ENCODE assay signal across 20 mouse cellular contexts in the genomic region with DNA sequence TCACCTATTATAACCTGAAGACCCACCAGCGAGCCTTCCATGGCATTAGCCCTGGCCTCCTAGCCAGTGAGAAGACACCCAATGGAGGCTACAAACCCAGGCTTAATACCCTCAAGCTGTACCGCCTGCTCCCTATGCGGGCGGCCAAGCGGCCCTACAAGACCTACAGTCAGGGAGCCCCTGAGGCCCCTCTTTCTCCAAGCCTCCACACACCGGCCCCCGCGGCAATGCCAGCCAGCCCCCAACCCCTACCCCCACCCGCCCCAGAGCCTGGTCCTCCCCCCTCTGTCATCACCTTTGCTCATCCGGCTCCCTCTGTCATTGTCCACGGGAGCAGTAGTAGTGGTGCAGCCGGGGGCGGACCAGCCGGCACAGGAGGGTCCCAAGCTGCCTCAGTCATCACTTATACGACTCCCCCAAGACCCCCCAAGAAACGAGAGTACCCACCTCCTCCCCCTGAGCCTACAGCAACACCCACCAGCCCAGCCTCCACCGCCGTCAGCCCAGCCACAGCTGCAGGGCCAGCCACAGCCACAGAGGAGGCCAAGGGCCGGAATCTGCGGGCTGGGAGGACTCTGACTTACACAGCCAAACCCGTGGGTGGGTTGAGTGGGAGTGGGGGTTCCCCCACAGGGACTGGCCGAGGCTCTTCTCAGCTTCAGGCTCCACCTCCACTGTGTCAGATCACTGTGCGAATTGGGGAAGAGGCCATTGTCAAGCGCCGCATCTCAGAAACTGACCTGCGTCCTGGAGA. TPM values are rescaled to one million over a fixed set of nuclear protein-coding genes. Genes with fewer than 3 reads are reported as not detected.
A peak's percentile ranks its signal among the peaks of the same experiment; 100 is the strongest.
DNase-seq lines count a peak whose midpoint lies in the region; ATAC-seq and TF ChIP-seq lines count a peak whose summit lies in the region.
"Had no signal": no experiment of that assay in that cellular context is flagged by ENCODE, and none has a peak within 500 bp of the region (broad histone marks: within the 10 kb centered on the region; RNA-seq: fewer than 3 reads in every experiment).

No protein-coding gene starts in this region.

- no peak overlapping the region for H3K27ac ChIP-seq in heart, embryonic 13.5 days (replicated peaks)
- no peak overlapping the region for H3K27ac ChIP-seq in liver, embryonic 11.5 days (ENCODE audit: low read depth, low read length)
- H3K27ac ChIP-seq: embryonic facial prominence, embryonic 15.5 days; forebrain, embryonic 13.5 days; gastrocnemius, adult 2 months; heart, adult 2 months; intestine, embryonic 15.5 days; layer of hippocampus, adult 2 months; limb, embryonic 15.5 days; midbrain, embryonic 12.5 days had no signal

- no peak overlapping the region for H3K4me3 ChIP-seq in heart, embryonic 13.5 days
- H3K4me3 ChIP-seq in liver, embryonic 11.5 days (ENCODE audit: low read depth, low read length), result no peak overlapping the region
- H3K4me3 ChIP-seq in E14TG2a.4 (replicated peaks; ENCODE audit: low read length), result peak overlapping the region; percentile 49
- H3K4me3 ChIP-seq: embryonic facial prominence, embryonic 15.5 days; forebrain, embryonic 13.5 days; gastrocnemius, adult 2 months; heart, adult 2 months; intestine, embryonic 15.5 days; layer of hippocampus, adult 2 months; limb, embryonic 15.5 days; midbrain, embryonic 12.5 days had no signal

- H3K27me3 ChIP-seq in heart, embryonic 13.5 days (replicated peaks), result peaks cover 11% of the 10 kb centered on the region; the same call in 1 of the 2 replicates
- peaks cover 47% of the 10 kb centered on the region for H3K27me3 ChIP-seq in liver, embryonic 11.5 days (replicated peaks; ENCODE audit: control insufficient read depth, insufficient read depth, low read length)
- peaks cover 50% of the 10 kb centered on the region for H3K27me3 ChIP-seq in E14TG2a.4 (ENCODE audit: insufficient read depth, low read length)
- H3K27me3 ChIP-seq: embryonic facial prominence, embryonic 15.5 days; intestine, embryonic 15.5 days; limb, embryonic 15.5 days had no signal

- intact Hi-C loops in heart, postnatal 10 days (cut with DNase I), result no loop called here

- peak overlapping the region; percentile 10; the same call in 1 of the 2 replicates for H3K9ac ChIP-seq in heart, embryonic 13.5 days
- no peak overlapping the region for H3K9ac ChIP-seq in liver, embryonic 11.5 days (ENCODE audit: low read depth, low read length)
- H3K9ac ChIP-seq: embryonic facial prominence, embryonic 15.5 days; forebrain, embryonic 13.5 days; intestine, embryonic 15.5 days; limb, embryonic 15.5 days; midbrain, embryonic 12.5 days had no signal

- H3K4me1 ChIP-seq in heart, embryonic 13.5 days, result peaks cover 40% of the 10 kb centered on the region
- H3K4me1 ChIP-seq in liver, embryonic 11.5 days (replicated peaks; ENCODE audit: control insufficient read depth, insufficient read depth, low read length), result no peaks in the 10 kb centered on the region
- H3K4me1 ChIP-seq in E14TG2a.4 (replicated peaks; ENCODE audit: low read depth, low read length), result peaks cover 78% of the 10 kb centered on the region
- H3K4me1 ChIP-seq: intestine, embryonic 15.5 days; midbrain, embryonic 12.5 days had no signal

- H3K36me3 ChIP-seq in heart, embryonic 13.5 days, result peaks cover 41% of the 10 kb centered on the region
- H3K36me3 ChIP-seq in liver, embryonic 11.5 days (ENCODE audit: control insufficient read depth, insufficient read depth, low read length), result no peaks in the 10 kb centered on the region
- H3K36me3 ChIP-seq in E14TG2a.4 (ENCODE audit: insufficient read depth, low read length), result no peaks in the 10 kb centered on the region
- H3K36me3 ChIP-seq: intestine, embryonic 15.5 days had no signal

- TF ChIP-seq CTCF in E14TG2a.4 (conservative IDR thresholded peaks at IDR 0.05; ENCODE audit: low read length), result no peak

- WGBS in heart, embryonic 13.5 days, result 60% methylated on average over 26 of the region's 26 CpGs
- WGBS in liver, embryonic 11.5 days, result 51% methylated on average over 26 of the region's 26 CpGs

- H3K4me2 ChIP-seq in heart, embryonic 13.5 days, result no peak overlapping the region
- no peak overlapping the region for H3K4me2 ChIP-seq in liver, embryonic 11.5 days
- H3K4me2 ChIP-seq: forebrain, embryonic 13.5 days; intestine, embryonic 15.5 days; limb, embryonic 15.5 days; midbrain, embryonic 12.5 days had no signal

- no peak for DNase-seq in heart, postnatal 10 days
- DNase-seq in liver, embryonic 11.5 days (ENCODE audit: low spot score), result peak; percentile 32
- DNase-seq in liver, result no peak
- no peak for DNase-seq in cerebellum, postnatal 4 days (ENCODE audit: low spot score in 2 of 2)
- DNase-seq in spleen, postnatal 14 days (ENCODE audit: low spot score in 2 of 2), result no peak
- DNase-seq: gastrocnemius, adult 2 months; heart, adult 2 months; heart, postnatal 36 days had no signal

- H3K9me3 ChIP-seq in heart, embryonic 13.5 days, result no peaks in the 10 kb centered on the region
- H3K9me3 ChIP-seq in liver, embryonic 11.5 days (ENCODE audit: control insufficient read depth, low read length), result no peaks in the 10 kb centered on the region
- no peaks in the 10 kb centered on the region for H3K9me3 ChIP-seq in E14TG2a.4 (ENCODE audit: low read length)
- H3K9me3 ChIP-seq: embryonic facial prominence, embryonic 15.5 days; forebrain, embryonic 13.5 days; intestine, embryonic 15.5 days; limb, embryonic 15.5 days; midbrain, embryonic 12.5 days had no signal

- ATAC-seq in heart, embryonic 13.5 days (ENCODE audit: extremely low read depth, insufficient number of reproducible peaks, low FRiP score, low TSS enrichment), result 0 out of 2 replicates have a peak, but pooled peaks have one; percentile 11
- ATAC-seq in liver, embryonic 11.5 days (replicated peaks; ENCODE audit: low FRiP score), result no peak
- peak; percentile 67 for ATAC-seq in granulocyte monocyte progenitor cell, adult 5-6 weeks (replicated peaks; ENCODE audit: poor library complexity, severe bottlenecking)
- ATAC-seq: forebrain, embryonic 13.5 days; intestine, embryonic 15.5 days had no signal

RNA-seq across cellular contexts. Expression of gene Zbtb4, which starts 12.0 kb away (rescaled TPM):
- polyA plus RNA-seq in heart, embryonic 13.5 days (2015; fragmentation: Nextera tagmentation; extraction: Ambion mirVana), result 2.7 and 3.1 TPM in 2 replicates
- total RNA-seq in heart, postnatal 10 days (2021), result 10 to 100 TPM; 42.2 to 43.9 TPM
- 0.90 and 1.0 TPM in 2 replicates for polyA plus RNA-seq in liver, embryonic 11.5 days (2014; fragmentation: Nextera tagmentation; extraction: Ambion mirVana)
- 1.8 and 2.1 TPM in 2 replicates for total RNA-seq in granulocyte monocyte progenitor cell, adult 5-6 weeks (2014; fragmentation: Nextera tagmentation)
- 0.26 and 0.43 TPM in 2 replicates for total RNA-seq in granulocyte monocyte progenitor cell, adult 5-6 weeks (2017)

RNA-seq across cellular contexts. Expression of gene Slc35g3, which starts 15.9 kb away (rescaled TPM):
- polyA plus RNA-seq in heart, embryonic 13.5 days (2015; fragmentation: Nextera tagmentation; extraction: Ambion mirVana), result 0.19 and 0.51 TPM in 2 replicates
- under 1 TPM; 0.17 to 0.40 TPM for total RNA-seq in heart, postnatal 10 days (2021)
- not detected in 2 replicates for polyA plus RNA-seq in liver, embryonic 11.5 days (2014; fragmentation: Nextera tagmentation; extraction: Ambion mirVana)
- total RNA-seq in granulocyte monocyte progenitor cell, adult 5-6 weeks (2014; fragmentation: Nextera tagmentation), result not detected in 2 replicates
- not detected in 2 replicates for total RNA-seq in granulocyte monocyte progenitor cell, adult 5-6 weeks (2017)
- total RNA-seq: gastrocnemius, adult 2 months; heart, adult 2 months; heart, postnatal 36 days; layer of hippocampus, adult 2 months; left cerebral cortex, postnatal 10 days had no signal
- polyA plus RNA-seq: cortical plate, adult 2 months; thymus, postnatal 0 days had no signal

RNA-seq across cellular contexts. Expression of gene Chrnb1, which starts 18.1 kb away (rescaled TPM):
- 6.8 and 7.9 TPM in 2 replicates for polyA plus RNA-seq in heart, embryonic 13.5 days (2015; fragmentation: Nextera tagmentation; extraction: Ambion mirVana)
- total RNA-seq in heart, postnatal 10 days (2021), result 1 to 10 TPM; 5.8 to 7.1 TPM
- polyA plus RNA-seq in liver, embryonic 11.5 days (2014; fragmentation: Nextera tagmentation; extraction: Ambion mirVana), result 1.3 and 1.4 TPM in 2 replicates
- not detected in 2 replicates for total RNA-seq in granulocyte monocyte progenitor cell, adult 5-6 weeks (2014; fragmentation: Nextera tagmentation)
- total RNA-seq in granulocyte monocyte progenitor cell, adult 5-6 weeks (2017), result 0.82 TPM in 1 of 2 replicates, not detected in the other

RNA-seq across cellular contexts. Expression of gene Polr2a, which starts 19.2 kb away (rescaled TPM):
- polyA plus RNA-seq in heart, embryonic 13.5 days (2015; fragmentation: Nextera tagmentation; extraction: Ambion mirVana), result 16.1 and 19.1 TPM in 2 replicates
- 10 to 100 TPM; 44.5 to 47.5 TPM for total RNA-seq in heart, postnatal 10 days (2021)
- polyA plus RNA-seq in liver, embryonic 11.5 days (2014; fragmentation: Nextera tagmentation; extraction: Ambion mirVana), result 46.1 and 48.9 TPM in 2 replicates
- 153 and 165 TPM in 2 replicates for total RNA-seq in granulocyte monocyte progenitor cell, adult 5-6 weeks (2014; fragmentation: Nextera tagmentation)
- 30.2 and 38.5 TPM in 2 replicates for total RNA-seq in granulocyte monocyte progenitor cell, adult 5-6 weeks (2017)

RNA-seq across cellular contexts. Expression of gene Fgf11, which starts 24.0 kb away (rescaled TPM):
- 2.0 and 2.3 TPM in 2 replicates for polyA plus RNA-seq in heart, embryonic 13.5 days (2015; fragmentation: Nextera tagmentation; extraction: Ambion mirVana)
- 1 to 10 TPM; 1.9 to 3.5 TPM for total RNA-seq in heart, postnatal 10 days (2021)
- polyA plus RNA-seq in liver, embryonic 11.5 days (2014; fragmentation: Nextera tagmentation; extraction: Ambion mirVana), result 1.2 TPM in 2 replicates
- 1.6 and 2.9 TPM in 2 replicates for total RNA-seq in granulocyte monocyte progenitor cell, adult 5-6 weeks (2014; fragmentation: Nextera tagmentation)
- total RNA-seq in granulocyte monocyte progenitor cell, adult 5-6 weeks (2017), result not detected in 2 replicates

Comparison
In these comparisons a context has a peak if more than half of its experiments do, and no peak if none do; other contexts are left out.
1. RNA of gene Zbtb4, which starts 12.0 kb away (total RNA-seq): 42.2 to 43.9 TPM in heart, postnatal 10 days; 0.26 to 2.1 TPM in granulocyte monocyte progenitor cell, adult 5-6 weeks; every median in the first group is over 10 times any median in the second.